Mouse (Mus musculus): Measurements from ENCODE around the gene Rpl29. TPM values are rescaled to one million over a fixed set of nuclear protein-coding genes. Genes with fewer than 3 reads are reported as not detected.

Gene Rpl29
- polyA plus RNA-seq, 1 experiment from 2014 or later: 1,315 TPM

GRCm38 (mm10) chr9:106411729-106412128 is 17.5 kb upstream of the Rpl29 start:
- no peak for ATAC-seq (replicated peaks; ENCODE audit: low FRiP score, low TSS enrichment, low read depth)
- no peak overlapping the region for H3K4me3 ChIP-seq (ENCODE audit: low read depth, low read length)
- H3K9ac ChIP-seq (ENCODE audit: low read length): no peak overlapping the region
- H3K4me1 ChIP-seq (replicated peaks; ENCODE audit: control insufficient read depth, insufficient read depth, low read length): peaks cover 3% of the 10 kb centered on the region; the same call in 1 of the 2 replicates
- 65% methylated on average over 6 of the region's 6 CpGs for WGBS
- H3K9me3 ChIP-seq (ENCODE audit: control insufficient read depth, low read length): peaks cover 3% of the 10 kb centered on the region; the same call in 1 of the 2 replicates
- no peak for DNase-seq (ENCODE audit: low spot score)
- no peak overlapping the region for H3K27ac ChIP-seq (ENCODE audit: low read depth)
- H3K4me2 ChIP-seq (ENCODE audit: low read length): no peak overlapping the region
- no peaks in the 10 kb centered on the region for H3K27me3 ChIP-seq (replicated peaks; ENCODE audit: control insufficient read depth, insufficient read depth, low read length)
- H3K36me3 ChIP-seq (ENCODE audit: control insufficient read depth, insufficient read depth, low read length): no peaks in the 10 kb centered on the region

DNA sequence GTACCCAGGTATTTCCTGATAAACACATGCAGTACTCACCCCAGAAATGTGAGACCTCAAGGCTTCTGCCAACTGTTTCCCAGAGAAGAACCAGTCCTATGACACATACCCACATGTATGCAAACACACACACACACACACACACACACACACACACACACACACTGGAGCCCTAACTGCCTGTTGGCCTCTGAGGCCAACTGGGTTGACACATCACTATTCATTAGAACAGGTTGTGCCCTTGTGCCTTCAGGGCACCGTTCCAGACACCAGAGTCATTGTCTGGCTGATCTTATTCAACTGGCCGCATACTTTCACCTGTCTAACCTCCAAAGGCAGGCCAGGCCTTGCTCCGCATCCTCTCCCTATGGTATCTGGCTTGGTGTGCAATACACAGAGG is 17.0 kb upstream of the Rpl29 start:
- 71% methylated on average over 3 of the region's 3 CpGs for WGBS
- H3K27ac ChIP-seq (ENCODE audit: low read depth): no peak overlapping the region
- H3K36me3 ChIP-seq (ENCODE audit: control insufficient read depth, insufficient read depth, low read length): no peaks in the 10 kb centered on the region
- H3K4me1 ChIP-seq (replicated peaks; ENCODE audit: control insufficient read depth, insufficient read depth, low read length): peaks cover 3% of the 10 kb centered on the region; the same call in 1 of the 2 replicates
- no peak overlapping the region for H3K4me3 ChIP-seq (ENCODE audit: low read depth, low read length)
- DNase-seq (ENCODE audit: low spot score): no peak
- ATAC-seq (replicated peaks; ENCODE audit: low FRiP score, low TSS enrichment, low read depth): no peak
- H3K4me2 ChIP-seq (ENCODE audit: low read length): no peak overlapping the region
- H3K9me3 ChIP-seq (ENCODE audit: control insufficient read depth, low read length): peaks cover 3% of the 10 kb centered on the region; the same call in 1 of the 2 replicates
- no peaks in the 10 kb centered on the region for H3K27me3 ChIP-seq (replicated peaks; ENCODE audit: control insufficient read depth, insufficient read depth, low read length)
- H3K9ac ChIP-seq (ENCODE audit: low read length): no peak overlapping the region

DNA sequence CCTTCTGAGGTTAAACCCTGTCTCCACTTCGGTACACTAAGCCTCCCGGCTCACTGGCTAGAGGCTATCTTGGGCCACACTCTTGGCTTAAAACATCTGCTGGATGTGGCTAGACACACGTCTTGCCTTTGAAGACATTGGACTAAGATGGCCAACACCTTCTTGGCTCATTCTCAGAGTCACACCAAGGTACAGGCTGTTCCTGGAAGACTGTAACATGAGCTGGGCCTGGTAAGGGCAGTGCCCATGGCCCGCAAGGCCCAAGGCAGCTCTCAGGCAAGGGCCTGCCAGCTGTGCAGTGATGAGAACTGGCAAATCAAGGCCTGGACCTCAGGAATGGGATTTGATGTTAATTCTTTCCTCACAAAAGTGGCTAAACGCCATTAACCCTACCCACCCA is 15.6 kb upstream of the Rpl29 start:
- ATAC-seq (replicated peaks; ENCODE audit: low FRiP score, low TSS enrichment, low read depth) (no peak), DNase-seq (ENCODE audit: low spot score) (no peak)
- Histone ChIP-seq H3K4me2 (ENCODE audit: low read length) (no peak overlapping the region), H3K9ac (ENCODE audit: low read length) (no peak overlapping the region), H3K27me3 (replicated peaks; ENCODE audit: control insufficient read depth, insufficient read depth, low read length) (no peaks in the 10 kb centered on the region), H3K4me1 (replicated peaks; ENCODE audit: control insufficient read depth, insufficient read depth, low read length) (peaks cover 13% of the 10 kb centered on the region), H3K4me3 (ENCODE audit: low read depth, low read length) (no peak overlapping the region), H3K27ac (ENCODE audit: low read depth) (no peak overlapping the region), H3K36me3 (ENCODE audit: control insufficient read depth, insufficient read depth, low read length) (no peaks in the 10 kb centered on the region), H3K9me3 (ENCODE audit: control insufficient read depth, low read length) (peaks cover 3% of the 10 kb centered on the region; the same call in 1 of the 2 replicates)
- WGBS: 87% methylated on average over 5 of the region's 5 CpGs

- peaks cover 24% of the 10 kb centered on the region for H3K4me1 ChIP-seq (replicated peaks; ENCODE audit: control insufficient read depth, insufficient read depth, low read length)
Observed at GRCm38 (mm10) chr9:106416826-106417225, 12.4 kb upstream of the Rpl29 start.

GRCm38 (mm10) chr9:106417841-106418625 is 11.2 kb upstream of the Rpl29 start:
- peak; percentile 30; the same call in 1 of the 2 replicates for ATAC-seq (replicated peaks; ENCODE audit: low FRiP score, low TSS enrichment, low read depth)
- WGBS: 18% methylated on average over 29 of the region's 29 CpGs
- H3K9ac ChIP-seq (ENCODE audit: low read length): peak overlapping the region; percentile 16; the same call in 1 of the 2 replicates
- H3K4me3 ChIP-seq (ENCODE audit: low read depth, low read length): peak overlapping the region; percentile 13; the same call in 1 of the 2 replicates
- H3K27ac ChIP-seq (ENCODE audit: low read depth): no peak overlapping the region
- DNase-seq (ENCODE audit: low spot score): peak; percentile 80
- H3K4me1 ChIP-seq (replicated peaks; ENCODE audit: control insufficient read depth, insufficient read depth, low read length): peaks cover 24% of the 10 kb centered on the region
- H3K27me3 ChIP-seq (replicated peaks; ENCODE audit: control insufficient read depth, insufficient read depth, low read length): no peaks in the 10 kb centered on the region
- H3K4me2 ChIP-seq (ENCODE audit: low read length): peak overlapping the region; percentile 61
- no peaks in the 10 kb centered on the region for H3K36me3 ChIP-seq (ENCODE audit: control insufficient read depth, insufficient read depth, low read length)
- no peaks in the 10 kb centered on the region for H3K9me3 ChIP-seq (ENCODE audit: control insufficient read depth, low read length)

More at GRCm38 (mm10) chr9:106416826-106417225, 12.4 kb upstream of the Rpl29 start:
- Histone ChIP-seq H3K27me3 (replicated peaks; ENCODE audit: control insufficient read depth, insufficient read depth, low read length) (no peaks in the 10 kb centered on the region), H3K27ac (ENCODE audit: low read depth) (no peak overlapping the region), H3K4me2 (ENCODE audit: low read length) (no peak overlapping the region), H3K4me3 (ENCODE audit: low read depth, low read length) (no peak overlapping the region), H3K9ac (ENCODE audit: low read length) (no peak overlapping the region), H3K36me3 (ENCODE audit: control insufficient read depth, insufficient read depth, low read length) (no peaks in the 10 kb centered on the region), H3K9me3 (ENCODE audit: control insufficient read depth, low read length) (no peaks in the 10 kb centered on the region)
- ATAC-seq (replicated peaks; ENCODE audit: low FRiP score, low TSS enrichment, low read depth) (no peak), DNase-seq (ENCODE audit: low spot score) (no peak)
- 82% methylated on average over 6 of the region's 6 CpGs for WGBS

GRCm38 (mm10) chr9:106420608-106421007 is 8.6 kb upstream of the Rpl29 start:
- H3K4me2 ChIP-seq (ENCODE audit: low read length): peak overlapping the region; percentile 14; the same call in 1 of the 2 replicates
- peaks cover 24% of the 10 kb centered on the region for H3K4me1 ChIP-seq (replicated peaks; ENCODE audit: control insufficient read depth, insufficient read depth, low read length)
- ATAC-seq (replicated peaks; ENCODE audit: low FRiP score, low TSS enrichment, low read depth) (no peak), DNase-seq (ENCODE audit: low spot score) (no peak)
- no peaks in the 10 kb centered on the region for H3K9me3 ChIP-seq (ENCODE audit: control insufficient read depth, low read length)
- 5% methylated on average over 2 of the region's 2 CpGs for WGBS
- H3K36me3 ChIP-seq (ENCODE audit: control insufficient read depth, insufficient read depth, low read length): no peaks in the 10 kb centered on the region
- H3K4me3 ChIP-seq (ENCODE audit: low read depth, low read length): no peak overlapping the region
- no peak overlapping the region for H3K27ac ChIP-seq (ENCODE audit: low read depth)
- no peak overlapping the region for H3K9ac ChIP-seq (ENCODE audit: low read length)
- H3K27me3 ChIP-seq (replicated peaks; ENCODE audit: control insufficient read depth, insufficient read depth, low read length): no peaks in the 10 kb centered on the region

DNA sequence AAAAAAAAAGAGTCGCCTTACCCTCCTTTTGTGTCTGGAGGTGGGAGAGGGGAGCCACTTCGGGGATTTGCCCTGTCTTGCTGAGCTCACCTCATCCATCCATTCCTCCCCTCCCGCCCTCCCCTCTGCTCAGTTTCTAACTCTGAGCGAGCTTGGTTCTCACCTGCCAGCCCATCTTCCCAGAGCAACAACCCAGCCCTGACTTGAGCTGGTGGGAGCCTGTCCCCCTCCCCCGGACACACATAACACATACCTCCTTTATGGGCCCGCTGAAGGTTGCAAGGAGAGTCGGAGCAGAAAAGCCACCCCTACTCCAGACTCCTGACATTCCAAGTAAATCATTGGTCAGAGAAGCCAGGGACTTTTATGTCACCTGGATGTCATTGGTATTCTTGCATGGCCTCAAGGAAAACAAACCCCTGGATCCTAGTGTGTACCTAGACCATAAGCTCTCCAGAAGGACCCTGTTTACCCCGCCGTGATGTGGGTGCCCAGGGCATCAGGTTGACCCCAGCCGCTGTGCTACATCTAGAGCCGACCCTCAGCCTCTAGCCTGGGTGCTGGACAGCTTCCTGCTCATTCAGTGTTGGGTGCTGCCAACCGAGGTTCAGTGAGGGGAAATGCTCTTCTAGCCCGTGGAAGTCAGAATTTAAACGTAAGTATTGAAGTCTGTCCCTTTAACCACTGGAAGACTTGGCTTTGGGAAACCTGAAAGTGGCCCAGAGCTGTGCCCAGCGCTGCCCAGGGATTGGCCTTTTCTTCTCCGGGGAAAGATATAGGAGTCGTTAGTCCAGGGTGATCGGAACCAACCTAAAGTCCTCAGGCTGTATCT is 8.0 kb upstream of the Rpl29 start:
- H3K9me3 ChIP-seq (ENCODE audit: control insufficient read depth, low read length): no peaks in the 10 kb centered on the region
- H3K9ac ChIP-seq (ENCODE audit: low read length): no peak overlapping the region
- DNase-seq (ENCODE audit: low spot score) (no peak), ATAC-seq (replicated peaks; ENCODE audit: low FRiP score, low TSS enrichment, low read depth) (0 out of 2 replicates have a peak, but pooled peaks have one; percentile 5)
- no peak overlapping the region for H3K4me3 ChIP-seq (ENCODE audit: low read depth, low read length)
- H3K27me3 ChIP-seq (replicated peaks; ENCODE audit: control insufficient read depth, insufficient read depth, low read length): no peaks in the 10 kb centered on the region
- peak overlapping the region; percentile 16; the same call in 1 of the 2 replicates for H3K27ac ChIP-seq (ENCODE audit: low read depth)
- no peaks in the 10 kb centered on the region for H3K36me3 ChIP-seq (ENCODE audit: control insufficient read depth, insufficient read depth, low read length)
- WGBS: 11% methylated on average over 17 of the region's 18 CpGs
- peaks cover 24% of the 10 kb centered on the region for H3K4me1 ChIP-seq (replicated peaks; ENCODE audit: control insufficient read depth, insufficient read depth, low read length)
- peak overlapping the region; percentile 27 for H3K4me2 ChIP-seq (ENCODE audit: low read length)

GRCm38 (mm10) chr9:106421865-106422160 is 7.4 kb upstream of the Rpl29 start:
- WGBS: 0% methylated on average over 3 of the region's 3 CpGs
- H3K27me3 ChIP-seq (replicated peaks; ENCODE audit: control insufficient read depth, insufficient read depth, low read length): no peaks in the 10 kb centered on the region
- DNase-seq (ENCODE audit: low spot score) (peak; percentile 91), ATAC-seq (replicated peaks; ENCODE audit: low FRiP score, low TSS enrichment, low read depth) (peak; percentile 74)
- no peaks in the 10 kb centered on the region for H3K9me3 ChIP-seq (ENCODE audit: control insufficient read depth, low read length)
- H3K4me3 ChIP-seq (ENCODE audit: low read depth, low read length): no peak overlapping the region
- peaks cover 24% of the 10 kb centered on the region for H3K4me1 ChIP-seq (replicated peaks; ENCODE audit: control insufficient read depth, insufficient read depth, low read length)
- H3K9ac ChIP-seq (ENCODE audit: low read length): no peak overlapping the region
- H3K27ac ChIP-seq (ENCODE audit: low read depth): 0 out of 2 replicates have a peak overlapping the region, but pooled peaks have one; percentile 16
- peak overlapping the region; percentile 27 for H3K4me2 ChIP-seq (ENCODE audit: low read length)
- no peaks in the 10 kb centered on the region for H3K36me3 ChIP-seq (ENCODE audit: control insufficient read depth, insufficient read depth, low read length)
